Mouse (Mus musculus): Measurements from ENCODE around the gene Fn1. TPM values are rescaled to one million over a fixed set of nuclear protein-coding genes. Genes with fewer than 3 reads are reported as not detected.
A peak's percentile ranks its signal among the peaks of the same experiment; 100 is the strongest.

Gene Fn1
- polyA plus RNA-seq, 1 experiment, result 518 TPM

DNA sequence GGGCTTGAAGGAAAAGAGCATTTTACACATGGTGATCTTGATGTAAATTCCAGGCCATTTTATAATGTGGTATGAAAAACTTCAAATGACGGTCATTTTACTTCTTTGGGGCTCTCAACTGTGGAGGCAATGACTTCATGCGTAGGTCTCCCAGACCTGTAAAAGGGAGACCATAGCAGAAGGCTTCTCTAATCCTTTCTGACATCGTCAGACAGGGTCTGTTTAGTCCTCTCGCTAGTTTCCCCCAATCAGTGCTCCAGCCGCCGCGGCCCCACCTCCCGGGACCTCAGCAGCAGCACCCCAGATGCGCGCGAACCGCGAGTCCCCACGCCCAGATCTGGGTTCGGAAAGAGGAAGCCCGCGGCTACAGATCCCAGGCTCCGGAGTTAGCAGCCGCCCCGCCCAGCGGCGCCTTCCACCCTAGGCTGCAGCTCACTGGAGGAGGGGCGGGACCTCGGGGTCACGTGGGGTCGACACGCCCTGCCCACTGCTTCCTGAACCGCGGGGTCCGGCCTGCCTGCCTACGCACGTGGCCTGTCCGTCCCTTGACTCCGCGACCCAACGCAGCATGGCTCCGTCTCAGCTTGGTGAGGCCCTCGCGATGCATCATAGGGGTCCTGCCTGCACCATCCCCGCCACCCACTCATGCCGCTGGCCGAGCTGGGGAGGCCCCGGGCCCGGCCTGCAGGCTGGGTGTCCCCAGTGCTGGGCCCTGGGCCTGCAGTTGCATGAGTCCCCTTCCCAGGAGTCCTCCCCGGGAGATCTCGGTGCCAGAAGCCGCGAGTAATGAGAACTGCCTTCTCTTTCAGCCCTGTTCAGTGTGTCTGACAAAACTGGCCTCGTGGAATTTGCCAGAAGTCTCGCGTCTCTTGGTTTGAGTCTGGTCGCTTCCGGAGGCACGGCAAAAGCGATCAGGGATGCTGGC lies 96.0 kb downstream of the Fn1 start, which contains the start of gene Atic:
TSS of gene Atic (plus strand) at position 463 of the 925 bp plus-strand sequence.
- peak within 1 kb of the TSS; percentile 73 for H3K4me3 ChIP-seq (ENCODE audit: low read depth, low read length)
- H3K9me3 ChIP-seq (replicated peaks; ENCODE audit: control insufficient read depth, insufficient read depth, low read length, poor library complexity, severe bottlenecking), result no peaks in the 10 kb centered on the region
- peaks cover 33% of the 10 kb centered on the region for H3K36me3 ChIP-seq (ENCODE audit: control insufficient read depth, insufficient read depth, low read length, poor library complexity, severe bottlenecking)
- H3K9ac ChIP-seq (ENCODE audit: low read depth, poor library complexity, severe bottlenecking), result peak within 1 kb of the TSS; percentile 77
- no peak within 1 kb of the TSS for H3K27ac ChIP-seq (ENCODE audit: insufficient read depth, low read length)
- H3K4me1 ChIP-seq (ENCODE audit: control insufficient read depth, insufficient read depth, low read length), result no peaks in the 10 kb centered on the region
- no peaks in the 10 kb centered on the region for H3K27me3 ChIP-seq (ENCODE audit: control insufficient read depth, insufficient read depth, low read length, poor library complexity, severe bottlenecking)
- TF ChIP-seq POLR2A (IDR thresholded peaks at IDR 0.05; ENCODE audit: insufficient read depth, low read length) (peak; percentile 57), EP300 (IDR thresholded peaks at IDR 0.05; ENCODE audit: insufficient read depth, low read depth, low read length) (no peak)

DNA sequence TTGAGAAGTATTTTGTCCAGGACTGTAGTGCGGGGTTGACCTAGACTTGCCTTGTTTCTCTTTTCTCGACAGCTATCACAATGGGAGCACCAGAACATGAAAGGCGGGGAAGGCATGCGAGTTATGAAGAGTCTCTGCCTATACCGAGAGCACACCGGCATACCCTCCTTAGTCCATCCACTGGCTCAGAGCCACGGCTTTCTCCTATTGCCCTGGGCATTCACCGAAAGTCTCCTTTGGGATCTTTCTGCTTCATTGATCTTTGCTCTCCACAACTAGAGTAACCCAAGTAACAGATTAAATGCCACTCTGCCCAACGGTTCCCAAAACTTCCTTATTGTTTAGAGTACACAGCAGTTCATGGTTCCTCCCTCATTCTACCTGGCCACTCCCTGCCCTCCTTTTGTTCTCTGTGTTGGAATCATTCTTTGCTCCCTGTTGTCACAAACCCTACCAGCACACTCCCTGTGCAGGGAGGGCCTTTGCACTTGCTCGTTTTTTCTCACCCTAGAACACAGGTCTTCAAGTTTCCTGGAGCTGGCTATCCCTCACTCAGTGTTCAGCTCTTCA lies 102.3 kb downstream of the Fn1 start:
- Histone ChIP-seq H3K27ac (ENCODE audit: insufficient read depth, low read length) (no peak overlapping the region), H3K4me1 (ENCODE audit: control insufficient read depth, insufficient read depth, low read length) (no peaks in the 10 kb centered on the region), H3K9me3 (replicated peaks; ENCODE audit: control insufficient read depth, insufficient read depth, low read length, poor library complexity, severe bottlenecking) (no peaks in the 10 kb centered on the region), H3K36me3 (ENCODE audit: control insufficient read depth, insufficient read depth, low read length, poor library complexity, severe bottlenecking) (no peaks in the 10 kb centered on the region), H3K4me3 (ENCODE audit: low read depth, low read length) (no peak overlapping the region), H3K9ac (ENCODE audit: low read depth, poor library complexity, severe bottlenecking) (no peak overlapping the region), H3K27me3 (ENCODE audit: control insufficient read depth, insufficient read depth, low read length, poor library complexity, severe bottlenecking) (no peaks in the 10 kb centered on the region)
- TF ChIP-seq EP300 (IDR thresholded peaks at IDR 0.05; ENCODE audit: insufficient read depth, low read depth, low read length), result no peak
- no peak for TF ChIP-seq POLR2A (IDR thresholded peaks at IDR 0.05; ENCODE audit: insufficient read depth, low read length)
- no peak for TF ChIP-seq CTCF (IDR thresholded peaks at IDR 0.05; ENCODE audit: low read depth, low read length)

DNA sequence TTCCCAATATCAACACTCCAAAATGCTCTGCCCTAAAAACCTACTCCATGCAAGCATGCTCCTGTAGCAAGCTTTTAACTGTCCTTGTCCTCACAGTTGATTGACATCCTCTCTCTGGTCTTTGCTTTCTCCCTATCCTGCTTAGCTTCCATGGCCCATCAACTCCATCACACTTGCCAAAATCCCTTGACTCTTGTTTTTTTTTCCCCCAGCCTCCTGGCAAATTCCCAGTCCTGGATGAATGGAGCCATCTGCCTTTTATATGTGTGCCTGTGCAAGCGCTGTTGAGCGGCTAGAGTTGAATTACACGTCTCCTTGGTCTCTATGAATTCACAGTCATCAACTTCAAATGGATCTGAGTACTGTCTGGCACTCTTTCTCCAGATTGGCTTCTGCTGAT lies 112.6 kb downstream of the Fn1 start:
- Histone ChIP-seq H3K9me3 (replicated peaks; ENCODE audit: control insufficient read depth, insufficient read depth, low read length, poor library complexity, severe bottlenecking) (no peaks in the 10 kb centered on the region; the same call in 1 of the 2 replicates), H3K4me1 (ENCODE audit: control insufficient read depth, insufficient read depth, low read length) (no peaks in the 10 kb centered on the region), H3K4me3 (ENCODE audit: low read depth, low read length) (no peak overlapping the region), H3K36me3 (ENCODE audit: control insufficient read depth, insufficient read depth, low read length, poor library complexity, severe bottlenecking) (no peaks in the 10 kb centered on the region), H3K9ac (ENCODE audit: low read depth, poor library complexity, severe bottlenecking) (no peak overlapping the region), H3K27ac (ENCODE audit: insufficient read depth, low read length) (no peak overlapping the region), H3K27me3 (ENCODE audit: control insufficient read depth, insufficient read depth, low read length, poor library complexity, severe bottlenecking) (no peaks in the 10 kb centered on the region)
- no peak for TF ChIP-seq CTCF (IDR thresholded peaks at IDR 0.05; ENCODE audit: low read depth, low read length)
- TF ChIP-seq EP300 (IDR thresholded peaks at IDR 0.05; ENCODE audit: insufficient read depth, low read depth, low read length), result no peak
- no peak for TF ChIP-seq POLR2A (IDR thresholded peaks at IDR 0.05; ENCODE audit: insufficient read depth, low read length)

DNA sequence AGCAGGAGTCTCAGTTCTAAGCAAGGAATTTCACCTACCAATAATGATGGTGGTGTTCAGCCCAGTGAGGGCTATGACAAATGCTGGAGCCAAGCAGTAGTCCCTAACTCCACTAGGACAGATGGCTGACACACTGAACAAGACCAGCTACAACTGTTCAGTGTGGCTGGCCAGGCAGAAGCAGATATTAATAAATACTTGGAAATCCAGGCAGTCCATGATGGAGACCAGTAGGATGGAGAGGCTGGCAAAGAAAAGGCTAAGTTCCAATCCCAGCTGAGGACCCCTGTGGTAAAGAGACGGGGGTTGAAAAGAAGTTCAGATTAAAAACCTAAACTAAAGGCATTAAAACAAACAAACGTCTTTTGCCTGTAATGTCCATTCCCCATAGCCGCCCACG lies 113.4 kb downstream of the Fn1 start:
- Histone ChIP-seq H3K36me3 (ENCODE audit: control insufficient read depth, insufficient read depth, low read length, poor library complexity, severe bottlenecking) (no peaks in the 10 kb centered on the region), H3K9ac (ENCODE audit: low read depth, poor library complexity, severe bottlenecking) (no peak overlapping the region), H3K4me3 (ENCODE audit: low read depth, low read length) (no peak overlapping the region), H3K27me3 (ENCODE audit: control insufficient read depth, insufficient read depth, low read length, poor library complexity, severe bottlenecking) (no peaks in the 10 kb centered on the region), H3K4me1 (ENCODE audit: control insufficient read depth, insufficient read depth, low read length) (no peaks in the 10 kb centered on the region), H3K27ac (ENCODE audit: insufficient read depth, low read length) (no peak overlapping the region), H3K9me3 (replicated peaks; ENCODE audit: control insufficient read depth, insufficient read depth, low read length, poor library complexity, severe bottlenecking) (no peaks in the 10 kb centered on the region; the same call in 1 of the 2 replicates)
- no peak for TF ChIP-seq POLR2A (IDR thresholded peaks at IDR 0.05; ENCODE audit: insufficient read depth, low read length)
- TF ChIP-seq EP300 (IDR thresholded peaks at IDR 0.05; ENCODE audit: insufficient read depth, low read depth, low read length), result no peak
- no peak for TF ChIP-seq CTCF (IDR thresholded peaks at IDR 0.05; ENCODE audit: low read depth, low read length)

Other genes starting within 250 kb of the Fn1 start
- 0.24 and 0.41 TPM in 2 replicates for gene Abca12, start 238.3 kb downstream of the Fn1 start, polyA plus RNA-seq (2011; ENCODE audit: insufficient read depth, insufficient read length, low read depth, missing spikeins)
- 130 and 138 TPM in 2 replicates for gene Atic, start 96.0 kb downstream of the Fn1 start, polyA plus RNA-seq (2011; ENCODE audit: insufficient read depth, insufficient read length, low read depth, missing spikeins)